Comparison of ENCODE assay signal across 18 mouse cellular contexts in the genomic region with DNA sequence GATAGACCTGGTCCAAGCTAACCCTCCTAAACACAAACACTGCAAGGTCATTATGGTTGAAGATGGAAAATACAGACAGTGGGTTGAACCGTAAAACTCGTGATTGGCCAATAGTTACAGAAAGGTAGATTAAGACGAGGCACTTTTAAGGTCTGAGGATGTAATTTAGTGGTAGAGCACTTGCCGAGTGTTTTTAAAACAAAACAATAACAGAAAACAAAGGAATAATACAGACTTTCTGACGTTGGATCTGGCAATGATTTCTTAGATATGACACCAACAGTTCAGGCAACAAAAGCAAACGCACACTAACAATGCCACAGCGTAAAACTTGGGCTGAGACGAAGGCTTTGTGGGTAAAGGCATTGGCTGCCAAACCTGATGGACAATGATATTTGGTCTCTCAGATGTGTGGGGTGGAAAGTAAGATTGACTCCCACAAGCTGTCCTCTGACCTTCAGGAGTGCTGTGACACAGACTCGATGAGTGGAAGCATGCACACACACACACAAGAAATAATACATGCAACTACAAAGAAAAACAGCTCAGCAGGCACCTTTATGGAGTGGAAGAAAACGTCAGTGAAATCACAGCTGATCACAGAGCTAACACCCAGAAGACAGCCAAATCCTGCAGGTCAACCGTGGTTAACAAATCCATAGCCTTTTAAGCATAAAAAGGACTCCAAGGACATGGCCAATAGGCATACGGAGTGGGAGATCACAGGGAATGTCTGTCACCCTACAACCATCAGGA. TPM values are rescaled to one million over a fixed set of nuclear protein-coding genes. Genes with fewer than 3 reads are reported as not detected.
DNase-seq lines count a peak whose midpoint lies in the region; ATAC-seq and TF ChIP-seq lines count a peak whose summit lies in the region.
"Had no signal": no experiment of that assay in that cellular context is flagged by ENCODE, and none has a peak within 500 bp of the region (broad histone marks: within the 10 kb centered on the region; RNA-seq: fewer than 3 reads in every experiment).

No protein-coding gene starts in this region.

- TF ChIP-seq CTCF in midbrain, postnatal 0 days (IDR thresholded peaks at IDR 0.05): no peak

- H3K4me2 ChIP-seq in stomach, embryonic 16.5 days (ENCODE audit: low read depth, low read length): no peak overlapping the region
- H3K4me2 ChIP-seq in midbrain, postnatal 0 days (ENCODE audit: low read depth, low read length, poor library complexity, severe bottlenecking): no peak overlapping the region
- H3K4me2 ChIP-seq: limb, embryonic 15.5 days; lung, embryonic 15.5 days; midbrain, embryonic 11.5 days had no signal

- no peak for ATAC-seq in stomach, embryonic 16.5 days (ENCODE audit: insufficient read depth, low FRiP score)
- ATAC-seq in midbrain, postnatal 0 days (ENCODE audit: low FRiP score): no peak
- ATAC-seq: forebrain, postnatal 0 days; intestine, embryonic 16.5 days had no signal

- peaks cover 49% of the 10 kb centered on the region for H3K4me1 ChIP-seq in heart, embryonic 10.5 days
- peaks cover 23% of the 10 kb centered on the region for H3K4me1 ChIP-seq in stomach, embryonic 16.5 days (ENCODE audit: control insufficient read depth, insufficient read depth, low read length)
- H3K4me1 ChIP-seq in midbrain, postnatal 0 days (ENCODE audit: insufficient read depth, low read length): peaks cover 6% of the 10 kb centered on the region

- DNase-seq in heart, embryonic 10.5 days (ENCODE audit: low spot score): no peak
- DNase-seq in heart, postnatal 4 days: no peak
- peak; percentile 2 for DNase-seq in lung, postnatal 25 days (ENCODE audit: low spot score)
- DNase-seq in lung, postnatal 36 days: no peak
- DNase-seq in adrenal gland, adult 8-10 months: peak; percentile 4
- no peak for DNase-seq in thymus, postnatal 4 days
- no peak for DNase-seq in midbrain, postnatal 0 days (ENCODE audit: low spot score)
- DNase-seq: cerebellum, adult 2 months; embryo, embryonic 11 days; forebrain, postnatal 0 days; right cerebral cortex, postnatal 14 days; thymus, adult 2 months had no signal

- no peak overlapping the region for H3K9ac ChIP-seq in stomach, embryonic 16.5 days (ENCODE audit: low read length)
- H3K9ac ChIP-seq in midbrain, postnatal 0 days (replicated peaks; ENCODE audit: low read length, poor library complexity, severe bottlenecking): no peak overlapping the region
- H3K9ac ChIP-seq: forebrain, postnatal 0 days; limb, embryonic 15.5 days; lung, embryonic 15.5 days had no signal

- peak overlapping the region; percentile 23; the same call in 1 of the 2 replicates for H3K27ac ChIP-seq in heart, embryonic 10.5 days
- H3K27ac ChIP-seq in stomach, embryonic 16.5 days (ENCODE audit: low read length): peak overlapping the region; percentile 34; the same call in 1 of the 2 replicates
- H3K27ac ChIP-seq in midbrain, postnatal 0 days (ENCODE audit: low read depth, low read length): no peak overlapping the region
- H3K27ac ChIP-seq: limb, embryonic 15.5 days; lung, embryonic 15.5 days had no signal

- 81% methylated on average over 12 of the region's 12 CpGs for WGBS in heart, embryonic 10.5 days
- WGBS in stomach, embryonic 16.5 days: 75% methylated on average over 12 of the region's 12 CpGs
- 72% methylated on average over 12 of the region's 12 CpGs for WGBS in midbrain, postnatal 0 days

- H3K9me3 ChIP-seq in heart, embryonic 10.5 days: no peaks in the 10 kb centered on the region
- no peaks in the 10 kb centered on the region for H3K9me3 ChIP-seq in stomach, embryonic 16.5 days (replicated peaks; ENCODE audit: control insufficient read depth, low read length)
- H3K9me3 ChIP-seq in midbrain, postnatal 0 days (ENCODE audit: low read length): no peaks in the 10 kb centered on the region
- H3K9me3 ChIP-seq: limb, embryonic 15.5 days; lung, embryonic 15.5 days had no signal

- no peaks in the 10 kb centered on the region for H3K36me3 ChIP-seq in heart, embryonic 10.5 days
- peaks cover 5% of the 10 kb centered on the region; the same call in 1 of the 2 replicates for H3K36me3 ChIP-seq in stomach, embryonic 16.5 days (ENCODE audit: control insufficient read depth, insufficient read depth, low read length)
- no peaks in the 10 kb centered on the region for H3K36me3 ChIP-seq in midbrain, postnatal 0 days (ENCODE audit: insufficient read depth, low read length)
- H3K36me3 ChIP-seq: limb, embryonic 15.5 days; lung, embryonic 15.5 days had no signal

- no peak overlapping the region for H3K4me3 ChIP-seq in heart, embryonic 10.5 days
- H3K4me3 ChIP-seq in stomach, embryonic 16.5 days (replicated peaks; ENCODE audit: low read length): no peak overlapping the region
- H3K4me3 ChIP-seq in midbrain, postnatal 0 days (ENCODE audit: low read depth, low read length): no peak overlapping the region
- H3K4me3 ChIP-seq: erythroblast, embryonic 14.5 days; limb, embryonic 15.5 days; lung, embryonic 15.5 days had no signal

- no peaks in the 10 kb centered on the region for H3K27me3 ChIP-seq in heart, embryonic 10.5 days (ENCODE audit: insufficient read depth, poor library complexity, severe bottlenecking)
- no peaks in the 10 kb centered on the region for H3K27me3 ChIP-seq in stomach, embryonic 16.5 days (ENCODE audit: control insufficient read depth, insufficient read depth, low read length)
- H3K27me3 ChIP-seq in midbrain, postnatal 0 days (ENCODE audit: insufficient read depth, low read length): no peaks in the 10 kb centered on the region
- H3K27me3 ChIP-seq: limb, embryonic 15.5 days; lung, embryonic 15.5 days had no signal

RNA-seq across cellular contexts. Expression of gene Frmd8, which starts 36.8 kb away (rescaled TPM):
- 40.6 and 46.3 TPM in 2 replicates for polyA plus RNA-seq in heart, embryonic 10.5 days (2016; fragmentation: Nextera tagmentation; extraction: Ambion mirVana)
- 10 to 100 TPM; 18.6 to 20.9 TPM for total RNA-seq in heart, postnatal 4 days (2021)
- total RNA-seq in adrenal gland, adult 8-10 months (2022): 10 to 100 TPM; 47.6 to 55.2 (median 53.4) TPM
- 27.4 and 29.5 TPM in 2 replicates for polyA plus RNA-seq in stomach, embryonic 16.5 days (2015; fragmentation: Nextera tagmentation; extraction: Ambion mirVana)
- total RNA-seq in midbrain, postnatal 0 days (2014; rRNA removed): 11.2 and 19.1 TPM in 2 replicates
- polyA plus RNA-seq in midbrain, postnatal 0 days (2015; fragmentation: Nextera tagmentation; extraction: Ambion mirVana): 11.2 and 11.7 TPM in 2 replicates

RNA-seq across cellular contexts. Expression of gene Slc25a45, which starts 39.3 kb away (rescaled TPM):
- 2.1 and 2.5 TPM in 2 replicates for polyA plus RNA-seq in heart, embryonic 10.5 days (2016; fragmentation: Nextera tagmentation; extraction: Ambion mirVana)
- total RNA-seq in heart, postnatal 4 days (2021): 1 to 10 TPM; 5.4 to 6.2 TPM
- 10 to 100 TPM; 12.8 to 21.7 (median 17.5) TPM for total RNA-seq in adrenal gland, adult 8-10 months (2022)
- polyA plus RNA-seq in stomach, embryonic 16.5 days (2015; fragmentation: Nextera tagmentation; extraction: Ambion mirVana): 5.1 and 5.5 TPM in 2 replicates
- total RNA-seq in midbrain, postnatal 0 days (2014; rRNA removed): 3.7 and 4.8 TPM in 2 replicates
- polyA plus RNA-seq in midbrain, postnatal 0 days (2015; fragmentation: Nextera tagmentation; extraction: Ambion mirVana): 2.1 and 2.7 TPM in 2 replicates
- polyA plus RNA-seq: erythroblast, embryonic 14.5 days had no signal

RNA-seq across cellular contexts. Expression of gene Tigd3, which starts 55.6 kb away (rescaled TPM):
- 2.4 and 2.9 TPM in 2 replicates for polyA plus RNA-seq in heart, embryonic 10.5 days (2016; fragmentation: Nextera tagmentation; extraction: Ambion mirVana)
- total RNA-seq in heart, postnatal 4 days (2021): 1 to 10 TPM; 2.0 TPM
- total RNA-seq in adrenal gland, adult 8-10 months (2022): 1 to 10 TPM in 3 of 4 experiments, under 1 TPM in 1; 0.93 to 3.5 (median 1.6) TPM
- 1.7 and 1.8 TPM in 2 replicates for polyA plus RNA-seq in stomach, embryonic 16.5 days (2015; fragmentation: Nextera tagmentation; extraction: Ambion mirVana)
- total RNA-seq in midbrain, postnatal 0 days (2014; rRNA removed): 9.0 and 11.4 TPM in 2 replicates
- 10.6 and 10.9 TPM in 2 replicates for polyA plus RNA-seq in midbrain, postnatal 0 days (2015; fragmentation: Nextera tagmentation; extraction: Ambion mirVana)

Comparison
In these comparisons a context has a peak if more than half of its experiments do, and no peak if none do; other contexts are left out.
1. DNase-seq: peak in lung, postnatal 25 days (single experiment) and adrenal gland, adult 8-10 months (single experiment); none in heart, embryonic 10.5 days (single experiment), heart, postnatal 4 days (single experiment), lung, postnatal 36 days (single experiment), thymus, postnatal 4 days (single experiment) and midbrain, postnatal 0 days (single experiment).